Mouse (Mus musculus) kidney, embryonic 16.5 days (tissue): Measurements from ENCODE around the gene Scamp3. TPM values are rescaled to one million over a fixed set of nuclear protein-coding genes. Genes with fewer than 3 reads are reported as not detected.

Experiments
- ATAC-seq: fragments of 200-750 bp; cut with Nextera tagmentation; 2 replicates; pipeline ENCODE4 v1.8.0; 2017; ENCODE audit warnings: moderate TSS enrichment; ENCODE audit not compliant: low FRiP score, low TSS enrichment
- H3K27ac ChIP-seq: fragments of 300-500 bp; sonication (generic); 2 replicates; pipeline ENCODE4 v1.5.1; 2014; ENCODE audit warnings: low read length
- H3K27me3 ChIP-seq: fragments of 300-500 bp; sonication (generic); 2 replicates; pipeline ENCODE4 v1.6.1; 2014; ENCODE audit warnings: low read length, control low read depth, mixed read lengths; ENCODE audit not compliant: insufficient read depth
- H3K36me3 ChIP-seq: fragments of 300-500 bp; sonication (generic); 2 replicates; pipeline ENCODE4 v1.6.1; 2014; ENCODE audit warnings: low read length, control low read depth, mixed read lengths; ENCODE audit not compliant: insufficient read depth
- H3K4me1 ChIP-seq: fragments of 300-500 bp; sonication (generic); 2 replicates; pipeline ENCODE4 v1.6.1; 2014; ENCODE audit warnings: low read length, control low read depth, mixed read lengths; ENCODE audit not compliant: insufficient read depth
- H3K4me2 ChIP-seq: fragments of 300-500 bp; sonication (generic); replicated peaks from 2 replicates; pipeline ENCODE4 v1.6.1; 2014; ENCODE audit warnings: low read depth, low read length
- H3K4me3 ChIP-seq: fragments of 300-500 bp; sonication (generic); 2 replicates; pipeline ENCODE4 v1.5.1; 2014; ENCODE audit warnings: mild to moderate bottlenecking, low read length
- H3K9ac ChIP-seq: fragments of 300-500 bp; sonication (generic); replicated peaks from 2 replicates; pipeline ENCODE4 v1.6.1; 2014; ENCODE audit warnings: low read length
- H3K9me3 ChIP-seq: fragments of 300-500 bp; sonication (generic); 2 replicates; pipeline ENCODE4 v1.6.1; 2016; ENCODE audit warnings: low read length, control low read depth
- WGBS: fragments of 180-500 bp; shearing (Covaris S2); extraction: QIAGEN DNeasy Blood & Tissue Kit; methylation state at CpG from one replicate; pipeline ENCODE4 v1.1.7; 2014; 5-methylcytosine and 5-hydroxymethylcytosine counted together
- polyA plus RNA-seq: library from polyadenylated mRNA; unstranded; fragments of >200 nt; fragmentation: Nextera tagmentation; extraction: Ambion mirVana; gene quantifications from 2 replicates; pipeline ENCODE4 v1.2.1, GENCODE M21; 2015

Scamp3 gene
- polyA plus RNA-seq, 1 experiment from 2014 or later: 140 TPM

DNA sequence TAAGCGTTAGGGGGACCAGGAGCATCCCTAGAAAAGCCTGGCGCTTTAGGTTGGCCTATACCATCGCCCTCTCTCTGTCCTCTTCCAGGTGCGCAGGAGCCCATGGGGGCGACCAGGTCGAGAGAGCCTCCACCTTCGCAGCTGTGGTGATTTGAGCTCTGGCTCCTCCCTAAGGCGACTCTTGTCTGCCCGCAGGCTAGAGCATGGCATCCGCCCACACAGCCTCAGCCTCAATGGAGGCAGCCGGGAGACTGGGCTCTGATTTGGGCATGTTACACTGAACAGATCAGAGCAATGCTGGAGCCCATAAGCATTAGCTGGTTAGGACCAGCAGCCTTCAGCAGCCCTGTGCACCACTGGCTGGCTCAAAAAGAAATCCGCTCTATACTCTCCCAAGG, 11.2 kb downstream of the Scamp3 start:
- ATAC-seq: 0 out of 2 replicates have a peak, but pooled peaks have one; percentile 5
- peaks cover 49% of the 10 kb centered on the region for H3K4me1 ChIP-seq
- peak overlapping the region; percentile 25; the same call in 1 of the 2 replicates for H3K4me2 ChIP-seq
- no peak overlapping the region for H3K4me3 ChIP-seq
- H3K36me3 ChIP-seq: 0 out of 2 replicates have a peak, but pooled peaks cover 2% of the 10 kb centered on the region
- 0 out of 2 replicates have a peak overlapping the region, but pooled peaks have one; percentile 17 for H3K9ac ChIP-seq
- 56% methylated on average over 12 of the region's 12 CpGs for WGBS
- H3K27me3 ChIP-seq: no peaks in the 10 kb centered on the region
- no peaks in the 10 kb centered on the region for H3K9me3 ChIP-seq
- H3K27ac ChIP-seq: peak overlapping the region; percentile 37; the same call in 1 of the 2 replicates

DNA sequence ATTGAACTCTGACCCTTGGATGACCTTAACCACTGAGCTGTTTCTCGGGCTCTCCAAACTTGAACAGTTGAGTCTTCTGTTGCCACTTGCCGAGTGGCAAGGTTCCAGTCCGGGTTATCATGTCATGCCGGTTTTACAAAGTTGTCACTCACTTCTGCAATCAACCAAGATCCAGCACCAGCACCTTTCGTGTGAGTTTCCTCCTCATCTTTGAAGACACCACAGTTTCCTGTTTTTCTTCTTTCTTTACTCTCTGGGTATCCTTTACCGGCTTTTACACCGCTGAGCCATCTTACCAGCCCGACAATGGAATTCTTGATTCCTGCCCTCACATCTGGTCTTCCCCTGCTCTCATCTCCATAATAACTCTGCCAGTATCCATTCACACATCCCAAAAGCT, 13.2 kb downstream of the Scamp3 start:
- Histone ChIP-seq H3K9me3 (no peaks in the 10 kb centered on the region), H3K4me1 (peaks cover 30% of the 10 kb centered on the region), H3K9ac (no peak overlapping the region), H3K4me2 (no peak overlapping the region), H3K4me3 (no peak overlapping the region), H3K36me3 (0 out of 2 replicates have a peak, but pooled peaks cover 2% of the 10 kb centered on the region), H3K27me3 (no peaks in the 10 kb centered on the region), H3K27ac (no peak overlapping the region)
- ATAC-seq: no peak
- 83% methylated on average over 8 of the region's 8 CpGs for WGBS

DNA sequence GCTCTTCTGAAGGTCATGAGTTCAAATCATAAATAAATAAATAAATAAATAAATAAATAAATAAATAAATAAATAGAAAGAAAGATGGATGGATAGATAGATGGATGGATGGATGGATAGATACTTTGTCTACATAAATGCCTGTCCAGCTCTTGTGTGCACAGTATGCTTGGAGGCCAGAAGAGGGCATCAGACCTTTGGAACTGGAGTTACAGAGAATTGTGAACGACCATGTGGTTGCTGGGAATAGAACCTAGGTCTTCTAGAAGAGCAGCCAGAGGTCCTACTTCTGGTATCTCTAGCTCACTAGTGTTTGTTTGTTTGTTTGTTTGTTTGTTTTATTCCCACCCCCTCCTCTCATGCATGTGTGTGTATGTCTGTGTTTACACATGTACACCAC, 16.1 kb downstream of the Scamp3 start:
- no peak overlapping the region for H3K27ac ChIP-seq
- H3K9ac ChIP-seq: no peak overlapping the region
- no peak overlapping the region for H3K4me2 ChIP-seq
- H3K4me1 ChIP-seq: peaks cover 15% of the 10 kb centered on the region
- no peaks in the 10 kb centered on the region for H3K9me3 ChIP-seq
- no peaks in the 10 kb centered on the region for H3K36me3 ChIP-seq
- ATAC-seq: no peak
- H3K27me3 ChIP-seq: no peaks in the 10 kb centered on the region
- 74% methylated on average over 1 of the region's 1 CpGs for WGBS
- H3K4me3 ChIP-seq: no peak overlapping the region

DNA sequence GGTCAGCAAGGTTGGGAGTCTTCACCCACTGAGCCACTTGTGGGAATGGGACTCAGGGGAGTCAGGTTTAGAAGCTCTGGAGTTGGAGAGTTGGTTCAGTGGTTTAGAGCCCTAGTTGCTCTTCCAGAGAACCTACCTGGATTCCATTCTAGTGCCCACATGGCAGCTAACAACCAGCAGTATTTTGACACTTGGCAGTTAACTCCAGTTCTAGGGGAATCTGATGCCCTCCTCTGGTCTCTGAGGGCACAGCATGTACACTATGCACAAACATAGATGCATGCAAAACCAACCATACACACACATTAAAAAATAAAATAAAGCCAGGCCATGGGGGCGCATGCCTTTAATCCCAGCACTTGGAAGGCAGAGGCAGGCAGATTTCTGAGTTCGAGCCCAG, 16.6 kb downstream of the Scamp3 start:
- no peak overlapping the region for H3K9ac ChIP-seq
- 93% methylated on average over 2 of the region's 2 CpGs for WGBS
- no peak overlapping the region for H3K27ac ChIP-seq
- H3K4me3 ChIP-seq: no peak overlapping the region
- H3K4me2 ChIP-seq: no peak overlapping the region
- no peaks in the 10 kb centered on the region for H3K27me3 ChIP-seq
- ATAC-seq: no peak
- no peaks in the 10 kb centered on the region for H3K36me3 ChIP-seq
- H3K4me1 ChIP-seq: peaks cover 10% of the 10 kb centered on the region
- H3K9me3 ChIP-seq: no peaks in the 10 kb centered on the region

DNA sequence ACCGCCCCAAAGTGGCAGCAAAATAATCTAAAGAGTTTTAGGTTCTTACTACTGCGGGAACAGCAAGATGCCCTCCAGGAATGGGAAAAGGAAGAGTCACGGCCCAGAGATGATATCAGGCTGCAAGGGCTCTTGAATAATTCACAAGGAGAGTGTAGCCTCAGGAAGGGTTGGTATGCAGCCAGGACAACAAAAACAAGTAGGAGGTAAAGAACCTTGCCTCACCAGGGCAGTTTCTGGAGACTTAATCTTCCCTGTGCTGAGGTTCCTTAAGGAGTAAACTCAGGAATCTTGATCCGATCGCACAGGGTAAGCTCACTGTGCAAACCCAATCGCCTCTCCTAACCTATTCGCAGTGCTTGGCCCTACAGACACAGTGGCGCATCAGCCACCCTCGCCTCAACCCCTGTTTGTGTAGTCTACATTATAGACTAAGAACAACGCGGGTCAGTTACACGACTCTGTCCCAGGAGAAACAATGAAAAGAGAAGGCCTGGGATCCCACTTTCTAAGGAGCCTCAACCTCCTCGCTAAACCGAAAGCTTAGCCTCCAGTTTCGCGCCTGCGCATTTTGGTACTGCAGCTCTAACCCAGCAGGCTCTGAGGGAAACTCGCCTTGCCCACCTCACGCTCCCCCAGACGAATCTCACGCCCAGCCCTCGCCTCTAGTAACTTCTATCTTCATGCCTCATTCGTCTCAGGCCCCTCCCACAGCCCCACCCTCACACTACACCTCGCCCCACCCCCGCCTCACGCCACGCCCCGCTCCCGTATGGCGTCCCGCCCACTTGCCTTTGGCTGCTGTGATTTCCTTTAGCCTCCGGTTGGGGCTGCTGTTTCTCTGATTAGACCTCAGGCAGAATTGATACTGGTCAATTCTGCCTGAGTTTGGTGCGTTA, 19.0 kb downstream of the Scamp3 start:
- no peaks in the 10 kb centered on the region for H3K9me3 ChIP-seq
- peak overlapping the region; percentile 55 for H3K4me3 ChIP-seq
- peak overlapping the region; percentile 88 for H3K27ac ChIP-seq
- peak; percentile 96 for ATAC-seq
- peak overlapping the region; percentile 54 for H3K4me2 ChIP-seq
- no peaks in the 10 kb centered on the region for H3K27me3 ChIP-seq
- H3K36me3 ChIP-seq: no peaks in the 10 kb centered on the region
- peaks cover 9% of the 10 kb centered on the region for H3K4me1 ChIP-seq
- H3K9ac ChIP-seq: peak overlapping the region; percentile 87
- WGBS: 6% methylated on average over 33 of the region's 33 CpGs

DNA sequence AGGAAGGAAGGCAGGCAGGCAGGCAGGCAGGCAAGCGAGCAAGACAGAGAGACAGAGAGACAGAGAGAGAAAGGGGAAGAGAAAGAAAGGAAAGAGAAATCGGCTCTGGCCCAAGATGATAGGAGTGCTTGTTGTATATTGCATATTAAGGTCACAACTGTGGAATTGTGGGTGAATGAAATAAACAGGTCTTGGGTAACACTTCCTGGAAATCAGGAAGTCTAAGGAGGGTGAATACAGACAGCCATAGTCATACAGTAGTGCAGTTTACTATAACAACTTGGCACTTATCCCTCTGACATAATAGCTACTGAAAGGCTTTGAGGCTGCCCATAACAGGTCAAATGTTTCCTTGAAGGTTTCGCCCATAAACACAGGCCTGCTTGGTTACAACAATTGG, 22.6 kb downstream of the Scamp3 start:
- ATAC-seq: no peak
- Histone ChIP-seq H3K4me3 (no peak overlapping the region), H3K27me3 (no peaks in the 10 kb centered on the region), H3K4me2 (no peak overlapping the region), H3K36me3 (no peaks in the 10 kb centered on the region), H3K4me1 (peaks cover 14% of the 10 kb centered on the region), H3K9ac (no peak overlapping the region), H3K27ac (no peak overlapping the region), H3K9me3 (no peaks in the 10 kb centered on the region)
- WGBS: 84% methylated on average over 3 of the region's 3 CpGs

DNA sequence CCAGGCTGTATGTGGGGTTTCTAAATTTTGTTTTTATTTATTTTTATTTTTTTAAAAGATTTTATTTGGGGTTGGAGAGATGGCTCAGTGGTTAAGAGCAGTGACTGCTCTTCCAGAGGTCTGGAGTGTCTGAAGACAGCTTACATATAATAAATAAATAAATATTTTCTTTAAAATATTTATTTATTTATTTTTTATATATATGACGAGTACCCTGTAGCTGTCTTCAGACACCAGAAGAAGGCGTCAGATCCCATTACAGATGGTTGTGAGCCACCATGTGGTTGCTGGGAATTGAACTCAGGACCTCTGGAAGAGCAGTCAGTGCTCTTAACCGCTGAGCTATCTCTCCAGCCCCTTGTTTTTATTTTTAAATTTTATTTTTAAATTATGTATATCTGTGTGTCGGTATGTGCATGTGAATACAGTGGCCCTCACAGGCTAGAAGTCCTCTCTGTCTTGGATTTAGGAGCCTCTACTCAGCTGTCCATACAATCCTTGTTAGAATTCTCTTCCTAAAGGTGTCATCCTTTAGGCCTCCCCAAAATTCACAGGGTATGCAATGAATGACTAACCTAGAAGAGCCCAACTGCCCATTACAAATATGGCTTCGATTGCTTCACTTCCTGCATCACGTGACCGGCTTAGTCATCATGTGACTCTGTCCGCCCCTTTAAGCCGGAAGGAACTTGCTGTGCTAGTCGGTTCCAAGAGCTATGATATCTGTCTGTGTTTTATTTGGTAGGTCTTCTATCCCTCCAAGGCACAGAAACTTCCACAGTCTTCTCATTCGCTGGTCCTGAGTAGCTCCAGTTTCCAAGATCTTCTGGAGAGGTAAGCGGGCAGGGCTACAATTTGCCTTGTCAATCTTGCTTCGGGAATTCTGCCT, 25.2 kb downstream of the Scamp3 start, which contains the start of gene Gba:
Gene Gba, plus strand, starts transcription at position 676 of the 889 bp plus-strand sequence.
- WGBS: 28% methylated on average over 13 of the region's 13 CpGs
- no peaks in the 10 kb centered on the region for H3K9me3 ChIP-seq
- no peak within 1 kb of the TSS for H3K27ac ChIP-seq
- H3K4me2 ChIP-seq: peak within 1 kb of the TSS; percentile 75
- H3K9ac ChIP-seq: peak within 1 kb of the TSS; percentile 67
- no peaks in the 10 kb centered on the region for H3K27me3 ChIP-seq
- H3K36me3 ChIP-seq: peaks cover 12% of the 10 kb centered on the region; the same call in 1 of the 2 replicates
- peak within 1 kb of the TSS; percentile 64 for H3K4me3 ChIP-seq
- peak; percentile 78 for ATAC-seq
- peaks cover 5% of the 10 kb centered on the region for H3K4me1 ChIP-seq

DNA sequence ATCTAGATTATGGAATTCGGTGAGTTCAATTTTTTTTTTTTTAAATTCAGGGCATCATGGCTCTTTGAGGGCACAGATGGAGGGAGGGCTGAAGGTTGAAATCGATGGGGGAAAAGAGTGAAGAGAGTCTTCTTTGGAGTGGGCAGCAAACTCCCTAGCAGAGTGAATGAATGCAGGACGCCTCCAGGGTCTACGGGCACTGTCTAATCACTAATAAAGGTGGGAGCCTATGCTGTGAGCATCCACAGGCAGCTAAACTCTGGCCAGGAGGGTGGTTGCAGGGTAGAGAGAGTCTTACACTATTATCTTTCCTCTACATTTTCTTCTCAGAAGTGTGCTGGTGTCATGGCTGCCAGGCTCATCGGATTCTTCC, 25.9 kb downstream of the Scamp3 start:
- WGBS: 37% methylated on average over 5 of the region's 5 CpGs
- peak overlapping the region; percentile 67 for H3K9ac ChIP-seq
- no peak for ATAC-seq
- no peaks in the 10 kb centered on the region for H3K27me3 ChIP-seq
- peaks cover 19% of the 10 kb centered on the region; the same call in 1 of the 2 replicates for H3K36me3 ChIP-seq
- peak overlapping the region; percentile 75 for H3K4me2 ChIP-seq
- peak overlapping the region; percentile 64 for H3K4me3 ChIP-seq
- no peaks in the 10 kb centered on the region for H3K9me3 ChIP-seq
- peaks cover 5% of the 10 kb centered on the region for H3K4me1 ChIP-seq
- H3K27ac ChIP-seq: no peak overlapping the region

DNA sequence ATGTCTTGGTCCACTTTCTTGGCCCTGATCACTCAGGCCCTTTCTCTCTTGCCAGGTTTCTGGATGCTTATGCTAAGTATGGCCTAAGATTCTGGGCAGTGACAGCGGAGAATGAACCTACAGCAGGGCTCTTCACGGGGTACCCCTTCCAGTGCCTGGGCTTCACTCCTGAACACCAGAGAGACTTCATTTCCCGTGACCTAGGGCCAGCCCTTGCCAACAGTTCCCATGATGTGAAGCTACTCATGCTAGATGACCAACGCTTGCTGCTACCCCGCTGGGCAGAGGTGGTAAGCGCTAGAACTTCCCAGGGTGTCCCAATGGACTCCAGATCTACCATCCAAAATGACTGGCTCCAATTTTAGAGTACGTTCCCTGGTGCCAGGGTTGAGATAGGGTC, 28.8 kb downstream of the Scamp3 start:
- Histone ChIP-seq H3K4me1 (peaks cover 12% of the 10 kb centered on the region), H3K9me3 (no peaks in the 10 kb centered on the region), H3K4me2 (no peak overlapping the region), H3K9ac (no peak overlapping the region), H3K27me3 (no peaks in the 10 kb centered on the region), H3K27ac (no peak overlapping the region), H3K36me3 (peaks cover 40% of the 10 kb centered on the region), H3K4me3 (no peak overlapping the region)
- no peak for ATAC-seq
- WGBS: 90% methylated on average over 7 of the region's 7 CpGs
